Mouse (Mus musculus) CD4-positive naive resting alpha-beta T cell, adult 57 days (primary cell): ENCODE measurements around the gene Rnf32. TPM values are rescaled to one million over a fixed set of nuclear protein-coding genes. Genes with fewer than 3 reads are reported as not detected.

Experiments used
- total RNA-seq: library from RNA; stranded (reverse); gene quantifications from one replicate; pipeline ENCODE4 v1.2.4, GENCODE M21; 2023

Gene Rnf32
- 15.4 TPM for total RNA-seq

DNA sequence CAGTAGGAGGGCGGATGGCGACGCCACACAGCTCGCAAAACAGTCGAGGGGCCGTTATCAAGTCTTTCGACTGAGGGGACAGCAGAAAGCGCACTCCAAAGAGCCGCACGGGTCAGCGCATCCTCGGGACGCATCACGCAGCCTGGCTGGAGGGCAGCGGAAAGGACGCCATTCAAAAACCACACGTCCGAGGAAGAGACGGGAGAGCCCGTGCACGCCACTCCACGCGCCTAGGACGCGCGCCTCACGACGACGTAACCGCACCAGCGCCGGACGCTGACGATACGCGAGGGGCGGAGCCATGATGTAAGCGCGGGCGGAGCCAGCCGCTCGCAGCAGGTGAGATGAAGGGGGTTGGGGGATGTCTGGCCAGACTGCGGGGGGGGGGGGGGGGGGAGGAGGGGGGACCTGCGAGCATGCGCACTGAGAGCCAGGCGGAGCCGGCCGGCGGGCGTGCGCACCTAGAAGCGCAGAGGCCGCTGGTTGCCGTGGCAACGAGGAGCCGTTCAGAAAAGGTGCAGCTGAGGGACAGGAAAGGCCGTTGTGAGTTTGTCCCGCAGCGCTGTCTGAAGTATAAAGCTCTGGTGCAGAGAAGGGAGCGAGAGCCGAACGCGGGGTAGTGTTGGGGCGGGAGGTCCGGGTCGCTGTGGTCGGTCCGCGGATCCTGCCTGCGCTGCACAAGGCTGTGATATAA is at the start of gene Rnf32:
TSS of gene Rnf32 (plus strand) at position 423 of the 694 bp plus-strand sequence.

Other genes starting within 250 kb of the Rnf32 start
- gene Lmbr1, start 182.4 kb downstream of the Rnf32 start, total RNA-seq: 2.0 TPM
- gene Nom1, start 238.7 kb downstream of the Rnf32 start, total RNA-seq: 24.0 TPM